Mouse (Mus musculus): ENCODE data around the gene Olfr555.

DNA sequence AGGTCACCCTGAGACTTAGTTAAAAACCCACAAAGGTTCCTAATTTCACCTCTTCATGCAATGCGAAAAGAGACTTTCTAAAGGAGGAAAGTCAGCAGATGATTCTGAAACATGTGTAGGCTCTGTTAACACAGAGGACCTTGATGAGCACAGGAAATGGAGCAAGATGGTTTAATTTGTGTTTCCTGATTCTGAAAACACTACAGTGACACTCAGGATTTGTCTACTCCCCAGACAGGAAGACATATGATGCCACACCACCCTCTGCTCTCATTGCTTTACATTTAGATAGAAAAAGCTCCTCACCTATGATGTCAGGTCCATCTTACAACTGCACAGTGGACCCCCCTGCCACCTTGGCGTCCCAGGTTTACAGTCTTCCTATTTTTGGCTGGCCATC lies 17.6 kb downstream of the Olfr555 start:
- no peak for TF ChIP-seq POLR2A (IDR thresholded peaks at IDR 0.05; ENCODE audit: control insufficient read depth, low read depth, low read length)
- no peak for TF ChIP-seq CTCF (IDR thresholded peaks at IDR 0.05; ENCODE audit: control insufficient read depth, insufficient read depth, insufficient replicate concordance, low read depth, low read length)

Data from testis, adult 2 months (tissue).